ENCODE assay signal across 18 mouse cellular contexts in the genomic region with DNA sequence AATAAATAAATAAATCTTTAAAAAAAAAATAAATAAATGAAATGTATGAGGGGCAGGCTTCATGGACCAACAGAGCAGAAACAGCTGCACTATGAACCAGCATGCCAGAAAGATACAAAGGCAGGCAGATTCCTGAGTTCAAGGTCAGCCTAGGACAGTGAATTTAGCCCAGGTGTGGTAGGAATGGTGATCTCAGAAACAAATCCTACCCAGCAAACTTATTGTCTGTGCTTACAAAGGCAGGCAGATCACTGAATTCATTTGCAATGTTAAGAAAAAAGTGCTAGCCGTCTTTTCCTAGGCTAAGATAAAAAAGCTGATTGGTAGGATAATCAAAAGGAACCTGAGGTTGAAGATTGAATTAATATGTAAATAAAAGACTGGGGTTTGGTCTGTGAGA.
"Had no signal": no experiment of that assay in that cellular context is flagged by ENCODE, and none has a peak within 500 bp of the region (broad histone marks: within the 10 kb centered on the region; RNA-seq: fewer than 3 reads in every experiment).

No protein-coding gene starts in this region.

- H3K4me1 ChIP-seq: midbrain, embryonic 10.5 days; midbrain, embryonic 13.5 days; neural tube, embryonic 13.5 days; neural tube, embryonic 15.5 days had no signal

- H3K4me3 ChIP-seq: midbrain, embryonic 10.5 days; midbrain, embryonic 13.5 days; myocyte; neural tube, embryonic 13.5 days; neural tube, embryonic 15.5 days had no signal

- ATAC-seq: midbrain, embryonic 13.5 days; midbrain, embryonic 16.5 days had no signal

- DNase-seq: lung, adult 18-20 months; lung, embryonic 14.5 days; lung, postnatal 10 days; lung, postnatal 4 days; retina, postnatal 1 day; right cerebral cortex, adult 18-20 months; right cerebral cortex, postnatal 25 days; right cerebral cortex, postnatal 4 days; spleen, adult 18-20 months; thymus, adult 18-20 months; thymus, postnatal 14 days; thymus, postnatal 36 days had no signal

- H3K9ac ChIP-seq: lung, embryonic 14.5 days; midbrain, embryonic 13.5 days; neural tube, embryonic 13.5 days; neural tube, embryonic 15.5 days had no signal

- H3K4me2 ChIP-seq: lung, embryonic 14.5 days; midbrain, embryonic 13.5 days; neural tube, embryonic 13.5 days; neural tube, embryonic 15.5 days had no signal

- H3K27me3 ChIP-seq: midbrain, embryonic 13.5 days; neural tube, embryonic 13.5 days; neural tube, embryonic 15.5 days had no signal

- H3K9me3 ChIP-seq: midbrain, embryonic 10.5 days; midbrain, embryonic 13.5 days; neural tube, embryonic 13.5 days; neural tube, embryonic 15.5 days had no signal

- H3K27ac ChIP-seq: midbrain, embryonic 10.5 days; midbrain, embryonic 13.5 days; neural tube, embryonic 13.5 days; neural tube, embryonic 15.5 days had no signal
